Mouse (Mus musculus) brain, embryonic 14.5 days (tissue): ENCODE results near the gene Prdm9.

ENCODE experiments used
- CTCF ChIP-seq: fragments of 200-500 bp; IDR thresholded peaks from 2 replicates; pipeline ENCODE4 v1.5.1; 2012; ENCODE audit warnings: inconsistent platforms, mild to moderate bottlenecking, moderate library complexity, borderline replicate concordance; ENCODE audit not compliant: insufficient read depth, insufficient read length; ENCODE audit errors: extremely low read depth
- POLR2A ChIP-seq: fragments of 200-500 bp; IDR thresholded peaks from 2 replicates; pipeline ENCODE4 v1.6.1; 2012; ENCODE audit warnings: mild to moderate bottlenecking, inconsistent platforms, borderline replicate concordance; ENCODE audit not compliant: poor library complexity, insufficient read depth, insufficient read length, severe bottlenecking; ENCODE audit errors: extremely low read depth

- TF ChIP-seq POLR2A (no peak), CTCF (no peak)
Measured at GRCm38 (mm10) chr17:15535162-15535800, 28.9 kb downstream of the Prdm9 start.
